Mouse (Mus musculus) heart, postnatal 0 days (tissue): ENCODE data around the gene Rcan3.

Experiments
- CTCF ChIP-seq: IDR thresholded peaks from 2 replicates; pipeline ENCODE4 v1.5.1; 2016; ENCODE audit warnings: antibody characterized with exemption, control low read depth, low read depth
- EP300 ChIP-seq: IDR thresholded peaks from 2 replicates; pipeline ENCODE4 v1.6.1; 2016; ENCODE audit warnings: antibody characterized with exemption, low read depth

DNA sequence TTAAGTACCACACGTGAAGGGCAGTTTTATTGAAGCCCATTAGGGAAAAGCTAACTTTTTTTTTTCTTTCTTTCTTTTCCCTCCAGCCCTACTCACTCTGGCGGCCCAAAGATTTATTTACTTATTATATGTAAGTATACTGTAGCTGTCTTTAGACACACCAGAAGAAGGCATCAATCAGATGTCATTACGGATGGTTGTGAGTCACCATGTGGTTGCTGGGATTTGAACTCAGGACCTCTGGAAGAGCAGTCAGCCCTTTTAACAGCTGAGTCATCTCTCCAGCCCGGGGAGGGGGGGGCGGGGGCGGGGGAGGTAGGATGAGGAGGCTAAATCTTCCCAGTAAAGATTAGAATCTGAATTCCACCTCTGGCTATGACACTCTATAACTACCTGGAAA is 40.3 kb downstream of the Rcan3 start:
- TF ChIP-seq CTCF: no peak
- TF ChIP-seq EP300: no peak
